Comparison of ENCODE assay signal across 8 mouse cellular contexts in genomic region chr13:29854876-29855275, GRCm38 (mm10). TPM values are rescaled to one million over a fixed set of nuclear protein-coding genes. Genes with fewer than 3 reads are reported as not detected.
DNase-seq lines count a peak whose midpoint lies in the region; ATAC-seq and TF ChIP-seq lines count a peak whose summit lies in the region.

No protein-coding gene starts in this region.

- 1% methylated on average over 5 of the region's 5 CpGs for WGBS in lung, adult 2 months
- WGBS in embryonic facial prominence, embryonic 15.5 days, result 1% methylated on average over 5 of the region's 5 CpGs
- WGBS in limb, embryonic 12.5 days, result 1% methylated on average over 5 of the region's 5 CpGs
- 3% methylated on average over 5 of the region's 5 CpGs for WGBS in olfactory bulb, adult 2 months

- no peak for DNase-seq in lung, adult 2 months
- no peak for DNase-seq in lung, adult 18-20 months
- no peak for DNase-seq in right cerebral cortex, postnatal 36 days (ENCODE audit: low spot score in 2 of 2)
- no peak for DNase-seq in left cerebral cortex, postnatal 14 days (ENCODE audit: low spot score in 2 of 2)

- H3K4me1 ChIP-seq in lung, adult 2 months (ENCODE audit: control insufficient read depth, insufficient read depth, low read length), result peaks cover 2% of the 10 kb centered on the region; the same call in 1 of the 2 replicates
- H3K4me1 ChIP-seq in embryonic facial prominence, embryonic 15.5 days, result no peaks in the 10 kb centered on the region
- peaks cover 16% of the 10 kb centered on the region; the same call in 1 of the 2 replicates for H3K4me1 ChIP-seq in limb, embryonic 12.5 days (replicated peaks)
- H3K4me1 ChIP-seq in olfactory bulb, adult 2 months (ENCODE audit: control insufficient read depth, insufficient read depth, low read length), result no peaks in the 10 kb centered on the region

- H3K9me3 ChIP-seq in embryonic facial prominence, embryonic 15.5 days (replicated peaks), result no peaks in the 10 kb centered on the region
- H3K9me3 ChIP-seq in limb, embryonic 12.5 days, result no peaks in the 10 kb centered on the region

- ATAC-seq in embryonic facial prominence, embryonic 15.5 days (ENCODE audit: insufficient number of reproducible peaks, low FRiP score, low TSS enrichment, low read depth), result no peak
- no peak for ATAC-seq in limb, embryonic 12.5 days (ENCODE audit: insufficient number of reproducible peaks, insufficient read depth, low FRiP score, low TSS enrichment, low read depth)
- ATAC-seq in erythroid progenitor cell, adult 5-6 weeks (replicated peaks; ENCODE audit: low FRiP score, poor library complexity, severe bottlenecking), result no peak

- H3K4me2 ChIP-seq in embryonic facial prominence, embryonic 15.5 days (replicated peaks), result peak overlapping the region; percentile 61
- H3K4me2 ChIP-seq in limb, embryonic 12.5 days, result peak overlapping the region; percentile 62

- H3K4me3 ChIP-seq in lung, adult 2 months (replicated peaks; ENCODE audit: extremely low read depth, low read depth, low read length), result peak overlapping the region; percentile 93
- peak overlapping the region; percentile 91 for H3K4me3 ChIP-seq in embryonic facial prominence, embryonic 15.5 days (replicated peaks)
- peak overlapping the region; percentile 78 for H3K4me3 ChIP-seq in limb, embryonic 12.5 days (replicated peaks)
- peak overlapping the region; percentile 59 for H3K4me3 ChIP-seq in olfactory bulb, adult 2 months (ENCODE audit: insufficient read depth, low read depth, low read length)

- intact Hi-C loops in left cerebral cortex, postnatal 14 days (cut with DNase I), result loop anchor here (5.0 kb wide), 3 partner anchors 127 to 407 kb away; no protein-coding TSS in a partner anchor

- peak overlapping the region; percentile 87 for H3K27ac ChIP-seq in embryonic facial prominence, embryonic 15.5 days (replicated peaks)
- peak overlapping the region; percentile 92 for H3K27ac ChIP-seq in limb, embryonic 12.5 days
- no peak overlapping the region for H3K27ac ChIP-seq in olfactory bulb, adult 2 months (ENCODE audit: insufficient read depth, low read depth, low read length)

- H3K36me3 ChIP-seq in embryonic facial prominence, embryonic 15.5 days, result peaks cover 3% of the 10 kb centered on the region; the same call in 1 of the 2 replicates
- H3K36me3 ChIP-seq in limb, embryonic 12.5 days, result peaks cover 23% of the 10 kb centered on the region

- no peaks in the 10 kb centered on the region for H3K27me3 ChIP-seq in embryonic facial prominence, embryonic 15.5 days
- H3K27me3 ChIP-seq in limb, embryonic 12.5 days, result no peaks in the 10 kb centered on the region

- TF ChIP-seq CTCF in lung, adult 2 months (IDR thresholded peaks at IDR 0.05; ENCODE audit: insufficient read depth, low read length), result no peak
- no peak for TF ChIP-seq CTCF in olfactory bulb, adult 2 months (IDR thresholded peaks at IDR 0.05; ENCODE audit: insufficient read depth, low read depth, low read length)

- peak overlapping the region; percentile 82 for H3K9ac ChIP-seq in embryonic facial prominence, embryonic 15.5 days
- peak overlapping the region; percentile 78 for H3K9ac ChIP-seq in limb, embryonic 12.5 days (replicated peaks)

- TF ChIP-seq POLR2A in lung, adult 2 months (IDR thresholded peaks at IDR 0.05; ENCODE audit: borderline replicate concordance, extremely low read depth, low read depth, low read length), result no peak
- TF ChIP-seq POLR2A in olfactory bulb, adult 2 months (IDR thresholded peaks at IDR 0.05; ENCODE audit: insufficient read depth, low read depth, low read length), result no peak

RNA-seq across cellular contexts. Expression of gene Cdkal1, which starts 0.6 kb away (rescaled TPM):
- 1.4 and 2.6 TPM in 2 replicates for polyA plus RNA-seq in lung, adult 2 months (2012; rRNA removed)
- 30.2 and 31.2 TPM in 2 replicates for polyA plus RNA-seq in embryonic facial prominence, embryonic 15.5 days (2015; fragmentation: Nextera tagmentation; extraction: Ambion mirVana)
- polyA plus RNA-seq in limb, embryonic 12.5 days (2016; fragmentation: Nextera tagmentation; extraction: Ambion mirVana), result 37.3 and 42.4 TPM in 2 replicates
- polyA plus RNA-seq in olfactory bulb, adult 2 months (2012; ENCODE audit: insufficient read depth, insufficient read length, low replicate concordance, missing spikeins), result not detected in 2 replicates
- 10 to 100 TPM; 16.5 to 19.7 TPM for total RNA-seq in left cerebral cortex, postnatal 14 days (2021)
- 4.3 and 9.2 TPM in 2 replicates for total RNA-seq in erythroid progenitor cell, adult 5-6 weeks (2015; ENCODE audit: low replicate concordance)
- total RNA-seq in erythroid progenitor cell, adult 5-6 weeks (2017; ENCODE audit: low replicate concordance), result 13.0 and 24.6 TPM in 2 replicates
